Mouse (Mus musculus) cerebellum, adult 9-11 months (tissue): ENCODE data around the gene Gm43064.
"Not testable (repeated sequence)": the region's sequence is repeated elsewhere in the genome, so short reads cannot be mapped to it uniquely, and the experiment has no call there.

ENCODE experiments used
- DNase-seq: peaks from one replicate; pipeline ENCODE4 v3.0.0; 2022

Gene Gm43064

DNA sequence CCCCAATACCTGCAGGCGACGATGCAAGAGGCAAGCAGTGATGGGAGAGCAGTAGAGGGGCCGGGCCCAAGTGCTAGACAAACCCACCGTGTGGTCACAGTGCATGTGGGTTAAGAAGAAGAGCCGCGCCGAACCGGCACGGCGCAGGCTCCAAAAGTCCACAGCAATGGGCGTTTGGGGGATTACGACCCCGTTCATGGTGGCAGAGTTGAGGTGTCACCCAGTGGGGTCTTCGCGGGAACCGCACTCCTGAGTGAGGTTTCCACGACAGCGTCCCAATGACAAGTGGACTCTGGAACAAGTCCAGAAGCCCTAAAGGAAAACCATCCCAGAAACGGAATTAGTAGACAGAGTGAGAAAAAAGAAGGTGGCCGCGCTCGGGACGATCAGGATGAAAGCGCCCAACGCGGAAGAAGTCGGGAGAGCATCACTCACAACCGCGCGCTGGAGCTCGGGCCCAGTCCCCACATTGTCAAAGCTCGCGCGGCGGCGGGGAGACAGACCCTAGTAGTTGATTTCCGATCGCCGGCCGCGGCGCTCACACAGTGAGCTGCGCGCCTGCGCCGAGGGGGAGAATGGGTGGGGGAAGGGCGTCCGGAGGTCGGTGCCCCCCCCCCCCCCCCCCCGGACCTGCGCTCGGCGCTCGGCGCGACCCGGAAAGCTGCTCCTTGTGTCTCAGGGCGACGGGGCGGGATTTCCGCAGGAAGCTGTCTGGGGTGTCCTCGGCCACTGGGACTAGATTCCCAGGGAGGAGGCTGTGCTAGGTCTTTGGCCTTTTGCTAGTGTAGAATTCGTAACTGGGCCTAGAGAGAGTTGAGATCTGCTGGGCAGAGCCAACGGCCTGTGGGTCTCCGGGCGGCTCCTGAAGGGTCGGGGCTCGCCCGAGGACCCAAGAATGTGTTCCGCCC, at the start of gene Gm43064, which contains the start of the genes Dclre1b and Ap4b1:
Gm43064 (plus strand) TSS at position 683 of the 908 bp plus-strand sequence.
Dclre1b (minus strand) TSS at position 554 of the 908 bp plus-strand sequence.
Ap4b1 (plus strand) TSS at position 630 of the 908 bp plus-strand sequence.
- DNase-seq = peak; percentile 88

DNA sequence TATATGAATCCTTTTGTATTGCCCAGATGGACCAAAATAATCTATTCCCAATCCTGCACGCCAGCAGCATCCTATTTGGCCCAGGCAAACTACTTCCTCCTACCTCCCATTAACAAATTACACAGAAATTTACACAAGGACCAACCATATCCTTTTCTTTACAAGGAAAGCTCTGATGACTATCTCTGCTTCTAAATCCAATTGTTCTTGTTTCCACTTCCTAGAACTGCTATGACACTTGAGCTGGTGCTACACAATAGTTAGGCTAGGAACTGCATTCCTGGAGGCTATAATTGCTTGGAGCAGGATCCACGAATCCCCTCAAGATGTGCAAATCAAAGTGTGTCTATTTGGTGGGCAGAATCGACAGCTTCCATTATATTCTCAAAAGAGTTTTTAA, 42.6 kb upstream of the Gm43064 start:
- no peak for DNase-seq

DNA sequence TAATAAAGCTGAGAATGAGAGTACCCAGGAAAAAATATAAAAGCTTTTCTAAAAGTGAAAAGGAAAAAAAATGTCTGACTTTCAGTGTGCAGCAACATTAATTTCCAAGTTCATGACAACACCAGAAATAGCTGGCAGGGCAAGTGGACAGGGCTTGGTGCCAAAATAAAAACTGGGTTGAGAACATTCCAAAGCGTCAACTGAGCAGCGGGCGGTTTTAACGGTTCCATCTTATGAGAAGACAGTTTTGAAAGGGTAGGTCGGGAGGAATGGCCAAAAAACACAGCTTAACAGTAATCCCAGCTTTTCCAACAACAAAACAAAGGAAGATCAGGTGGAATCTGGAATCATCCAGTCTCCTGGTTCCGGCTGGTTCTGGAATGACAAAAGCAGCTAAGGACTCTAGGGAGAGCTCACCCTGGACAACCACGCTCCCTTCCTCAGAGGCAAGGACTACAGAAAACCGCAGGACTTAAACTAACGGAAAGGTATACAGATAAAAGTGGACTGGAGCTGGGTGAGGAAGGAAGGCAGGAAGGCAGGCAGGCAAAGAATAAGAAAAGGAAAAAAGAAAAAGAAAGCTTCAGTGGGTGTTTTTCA, 37.7 kb upstream of the Gm43064 start:
- peak; percentile 88 for DNase-seq

DNA sequence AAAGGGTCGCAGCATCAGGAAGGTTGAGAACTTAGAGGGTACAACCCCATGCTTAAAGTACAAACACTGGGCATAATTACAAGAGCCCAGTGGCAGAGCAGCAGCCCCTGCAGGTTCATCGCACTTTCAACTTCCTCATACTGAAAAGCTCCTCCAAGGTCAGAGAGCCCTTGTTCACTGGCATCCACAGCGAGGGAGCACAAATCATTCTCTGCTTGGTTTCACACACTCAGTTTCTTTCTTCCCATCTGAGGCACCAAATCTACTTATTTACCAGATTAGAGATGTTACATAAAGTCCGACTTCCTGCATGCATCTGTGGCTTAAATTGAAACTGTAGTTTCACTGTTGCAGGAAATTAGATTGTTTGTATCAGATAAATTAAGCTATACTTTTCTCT, 36.5 kb upstream of the Gm43064 start:
- no peak for DNase-seq

DNA sequence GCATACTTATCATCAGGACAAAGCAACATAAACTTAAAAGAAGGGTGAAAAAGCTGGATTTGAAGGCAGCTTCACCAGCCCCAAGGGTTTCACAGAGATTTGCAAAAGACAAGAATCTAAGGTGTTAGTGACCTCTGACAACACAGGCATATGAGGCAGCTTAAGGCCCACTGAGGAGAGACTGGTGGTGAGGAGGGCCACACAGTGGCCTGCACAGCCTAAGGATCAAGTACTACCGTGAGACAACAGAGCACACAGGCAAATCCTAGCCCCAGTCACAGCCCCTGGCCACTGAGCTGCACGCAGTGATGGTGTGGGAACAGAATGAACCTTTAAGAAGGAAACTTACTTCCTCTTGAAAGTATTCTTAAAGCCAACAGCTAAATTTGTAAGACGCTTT, 35.9 kb upstream of the Gm43064 start:
- no peak for DNase-seq

DNA sequence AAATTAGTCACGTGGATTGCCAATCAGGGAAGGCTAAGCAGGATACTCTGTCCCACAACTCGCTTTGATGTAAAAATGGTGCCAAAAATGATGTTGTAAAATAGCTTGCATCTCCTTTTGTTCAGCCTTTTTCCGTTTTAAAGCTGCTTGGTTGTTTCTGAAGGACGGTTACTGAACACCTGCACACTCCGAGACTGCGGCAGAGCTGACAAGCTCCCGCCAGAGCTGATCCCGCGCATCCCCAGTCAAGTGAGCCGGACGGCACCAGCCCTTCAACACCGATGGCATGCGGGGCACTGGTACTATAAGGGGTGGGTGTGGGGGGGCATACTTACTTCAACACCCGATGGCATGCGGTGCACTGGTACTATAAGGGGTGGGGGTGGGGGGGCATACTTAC, 35.4 kb upstream of the Gm43064 start:
- DNase-seq = no peak

DNA sequence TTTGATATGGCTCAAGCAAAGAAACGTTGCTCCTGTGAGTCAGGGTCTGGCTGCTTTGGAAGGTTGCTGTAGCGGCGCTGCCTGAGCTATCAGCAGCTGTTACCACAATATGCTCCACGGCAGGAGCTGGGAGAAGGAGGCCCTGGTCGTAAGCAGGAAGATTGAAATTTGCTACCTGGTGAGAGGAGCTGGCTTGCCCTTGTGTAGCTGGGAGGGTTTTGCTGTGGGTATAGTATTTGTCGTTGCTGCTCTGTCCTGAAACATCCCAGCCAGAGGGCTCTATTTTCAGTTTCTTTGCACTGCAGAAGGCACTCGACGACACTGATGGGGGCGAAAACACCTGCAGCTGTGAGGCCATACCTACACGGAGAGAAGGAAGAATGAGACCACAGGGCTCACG, 31.4 kb upstream of the Gm43064 start:
- DNase-seq = peak; percentile 86

DNA sequence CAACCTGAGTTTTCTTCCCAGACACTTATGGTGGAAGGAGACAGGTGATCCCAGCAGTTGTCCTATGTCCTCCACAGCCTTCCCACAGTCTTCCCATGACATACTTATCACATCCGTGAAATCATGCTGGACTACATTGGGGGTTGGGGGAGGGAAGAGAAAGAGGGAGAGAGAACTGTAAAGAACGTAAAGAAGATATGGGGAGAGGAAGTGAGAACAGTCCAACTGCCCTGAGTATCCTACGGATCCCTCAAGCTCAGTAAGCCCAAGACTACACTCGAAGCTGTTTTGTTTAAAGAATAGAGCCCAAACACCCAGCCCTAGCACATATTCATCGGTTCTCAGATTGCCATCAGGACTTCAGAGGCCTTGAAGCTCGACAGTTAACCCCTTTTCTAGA, 30.7 kb upstream of the Gm43064 start:
- DNase-seq = no peak

DNA sequence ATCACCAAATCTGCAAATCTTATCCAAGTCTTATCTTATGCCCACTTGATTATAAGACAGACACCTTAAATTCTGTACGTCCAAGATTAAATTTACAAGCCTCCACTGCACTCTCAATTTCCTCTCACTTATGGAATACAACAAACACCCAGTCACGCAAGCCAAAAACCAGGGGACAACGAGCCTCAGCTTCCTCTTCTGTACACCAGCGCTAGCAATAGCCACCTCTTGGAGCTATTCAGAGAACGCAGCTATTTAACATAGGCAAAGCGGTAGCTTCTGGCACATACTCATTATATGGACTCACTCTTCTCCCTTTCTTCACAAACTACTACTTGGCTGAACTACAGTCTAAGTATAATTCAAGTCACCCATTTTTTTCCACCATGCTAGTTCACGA, 30.2 kb upstream of the Gm43064 start:
- DNase-seq = no peak

DNA sequence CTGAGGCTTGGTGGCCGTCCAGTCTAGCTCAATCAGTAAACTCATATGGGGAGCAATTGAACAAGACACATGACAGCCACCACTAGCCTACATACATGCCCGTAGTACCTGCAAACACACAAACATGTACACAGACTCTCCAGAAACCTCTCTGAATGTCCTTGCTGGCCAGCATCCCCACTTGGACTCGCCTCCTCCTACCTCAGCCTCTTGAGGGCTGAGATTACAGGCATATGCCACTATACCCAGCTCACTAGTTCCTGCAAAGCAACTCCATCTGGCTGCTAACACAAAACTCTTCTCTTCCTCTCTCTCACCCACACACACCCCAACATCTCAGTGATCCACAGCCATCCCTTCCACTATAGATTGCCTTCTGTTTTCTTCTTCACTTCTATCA, 29.1 kb upstream of the Gm43064 start:
- DNase-seq = peak; percentile 59

DNA sequence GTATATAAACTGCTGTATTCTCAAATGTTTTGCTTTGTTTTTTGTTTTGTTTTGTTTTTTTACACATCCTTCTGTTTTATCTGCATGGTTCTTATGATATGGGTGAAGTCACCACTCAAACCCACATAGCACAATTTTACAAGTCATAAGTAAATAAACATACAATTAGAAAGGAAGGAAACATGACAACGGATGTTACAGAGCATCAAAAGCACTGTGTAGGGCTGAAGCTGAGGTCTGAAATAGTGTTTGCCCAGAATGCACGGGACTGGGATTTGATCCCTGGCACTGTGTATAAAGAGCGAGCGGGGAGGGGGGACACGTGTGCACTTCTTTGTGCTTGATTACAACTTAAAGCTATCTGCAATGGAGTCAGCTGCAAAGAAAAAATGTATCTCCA, 28.6 kb upstream of the Gm43064 start:
- DNase-seq = no peak

DNA sequence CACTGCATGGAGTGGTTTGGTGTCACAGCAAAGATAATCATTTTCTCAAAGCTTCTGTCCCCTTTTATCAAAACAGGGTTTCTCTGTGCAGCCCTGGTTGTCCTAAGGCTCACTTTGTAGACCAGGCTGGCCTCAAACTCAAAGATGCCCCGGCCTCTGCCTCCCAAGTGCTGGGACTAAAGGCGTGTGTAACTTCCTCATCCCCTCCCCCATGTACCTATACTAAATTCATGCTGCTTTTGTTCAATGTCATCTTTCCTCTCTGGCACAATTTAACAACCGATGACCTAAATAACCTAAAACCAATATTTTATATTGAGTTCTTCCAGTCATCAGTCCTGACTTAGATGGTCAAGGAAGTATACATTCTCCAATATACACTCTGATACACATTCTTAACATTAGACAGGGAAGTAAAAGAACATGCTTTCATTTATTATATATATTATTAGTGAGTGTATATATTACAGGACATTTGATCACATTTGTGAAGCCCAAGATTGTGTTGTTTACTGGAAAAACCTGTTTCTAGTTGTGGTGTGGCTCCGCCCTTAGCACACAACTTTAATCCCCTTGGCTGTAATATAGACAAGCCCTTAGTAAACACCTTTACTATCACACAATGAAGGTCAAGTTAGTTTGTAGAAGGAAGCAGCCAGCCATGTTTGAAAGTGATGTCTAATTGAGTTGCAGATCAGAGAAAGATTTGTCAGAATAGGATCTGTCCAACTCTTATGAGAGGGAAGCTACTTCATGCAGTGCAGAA, 26.3 kb upstream of the Gm43064 start:
- no peak for DNase-seq

DNA sequence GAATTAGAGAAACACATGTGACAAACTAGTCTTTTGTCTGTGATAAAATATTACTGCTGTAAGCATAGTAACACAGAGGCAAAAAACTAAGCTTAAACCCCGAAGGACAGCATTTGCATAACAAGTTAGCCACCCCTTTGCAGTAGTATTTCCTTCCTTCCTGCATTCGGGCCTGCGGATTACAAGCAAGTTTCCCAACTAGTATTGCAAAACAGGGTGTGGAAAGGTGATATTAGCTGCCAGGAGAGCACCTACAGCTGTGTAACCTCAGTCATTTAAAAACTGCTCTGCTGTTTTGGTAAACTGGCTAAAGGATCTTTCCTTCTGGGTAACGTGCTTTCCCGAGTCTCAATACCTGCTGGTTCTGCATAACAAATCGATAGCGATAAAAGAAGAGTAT, 22.1 kb upstream of the Gm43064 start:
- no peak for DNase-seq

DNA sequence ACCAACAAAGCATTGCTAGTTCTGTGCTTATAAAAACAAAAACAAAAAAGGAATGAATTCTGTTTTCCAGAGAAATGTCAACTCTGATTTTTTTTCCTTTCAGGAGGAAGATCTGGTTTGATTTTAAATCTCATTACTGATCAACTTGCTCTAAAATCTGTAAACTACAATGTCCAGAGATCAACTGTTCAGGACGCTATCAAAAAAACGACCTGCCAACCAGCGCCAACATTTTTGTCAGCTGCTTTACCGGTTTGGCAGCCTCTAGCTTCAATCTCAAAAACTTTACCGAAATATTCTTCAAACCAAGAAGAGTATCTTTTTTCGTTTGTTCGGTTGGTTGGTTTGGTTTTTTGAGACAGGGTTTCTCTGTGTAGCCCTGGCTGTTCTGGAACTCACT, 20.3 kb upstream of the Gm43064 start:
- DNase-seq = no peak

DNA sequence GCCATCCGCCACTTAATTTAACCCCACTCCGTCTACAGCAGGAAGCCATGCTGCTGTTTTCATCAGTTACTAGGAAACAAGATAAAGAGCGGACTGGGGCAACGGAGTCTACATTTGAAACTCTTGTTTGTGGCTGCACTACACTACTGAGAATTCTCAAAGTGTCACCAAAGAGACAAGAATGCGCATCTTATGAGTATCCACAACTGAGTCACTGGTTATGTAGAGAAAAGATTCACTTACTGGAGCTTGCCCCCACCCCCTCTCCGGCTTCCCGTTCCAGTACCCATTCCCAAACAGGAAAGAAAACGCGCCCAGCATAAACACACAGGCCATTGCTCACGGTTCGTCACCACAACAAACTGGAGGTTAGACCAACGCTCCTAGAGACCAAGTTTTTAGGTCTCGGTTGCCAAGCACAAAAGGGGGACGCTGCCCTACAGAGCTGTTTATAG, 19.5 kb upstream of the Gm43064 start:
- DNase-seq = peak; percentile 45

DNA sequence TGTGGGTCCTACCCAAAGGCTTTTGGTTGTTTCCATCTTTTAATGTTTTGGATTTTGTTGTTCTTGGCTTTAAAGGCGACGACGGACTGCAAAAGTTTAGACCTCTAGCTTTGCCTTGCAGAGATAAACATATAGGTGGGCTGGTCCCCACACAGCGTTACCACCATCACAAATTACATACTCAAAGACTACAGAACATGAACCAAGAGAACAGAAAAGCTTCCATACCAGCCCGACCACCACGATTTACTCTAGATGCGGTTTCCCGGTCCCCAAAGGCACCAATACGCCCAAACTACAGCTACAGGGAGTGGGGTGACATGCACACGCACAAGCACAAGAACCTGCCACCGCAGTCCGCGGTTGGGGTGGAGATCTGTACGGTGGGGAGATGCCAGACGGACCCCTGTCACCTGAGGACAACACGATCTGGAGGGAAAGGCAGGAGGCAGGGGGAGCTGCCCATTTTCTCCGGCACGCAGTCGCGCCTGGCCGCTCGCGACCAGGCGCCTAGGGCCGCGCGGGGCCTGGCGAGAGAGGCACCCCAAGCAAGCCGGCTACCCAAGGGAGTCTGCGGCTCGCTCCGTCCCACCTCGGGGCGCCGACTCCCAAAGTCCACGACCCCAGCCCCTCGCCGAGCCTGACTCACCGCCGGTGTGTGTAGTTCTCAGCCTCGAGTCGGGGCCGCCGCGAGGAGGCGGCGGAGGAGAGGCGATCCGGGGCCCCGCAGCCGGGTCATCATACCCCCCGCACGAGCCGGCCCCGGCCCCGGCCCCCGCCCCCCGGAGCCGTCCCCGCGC, 18.8 kb upstream of the Gm43064 start:
- peak; percentile 56 for DNase-seq

DNA sequence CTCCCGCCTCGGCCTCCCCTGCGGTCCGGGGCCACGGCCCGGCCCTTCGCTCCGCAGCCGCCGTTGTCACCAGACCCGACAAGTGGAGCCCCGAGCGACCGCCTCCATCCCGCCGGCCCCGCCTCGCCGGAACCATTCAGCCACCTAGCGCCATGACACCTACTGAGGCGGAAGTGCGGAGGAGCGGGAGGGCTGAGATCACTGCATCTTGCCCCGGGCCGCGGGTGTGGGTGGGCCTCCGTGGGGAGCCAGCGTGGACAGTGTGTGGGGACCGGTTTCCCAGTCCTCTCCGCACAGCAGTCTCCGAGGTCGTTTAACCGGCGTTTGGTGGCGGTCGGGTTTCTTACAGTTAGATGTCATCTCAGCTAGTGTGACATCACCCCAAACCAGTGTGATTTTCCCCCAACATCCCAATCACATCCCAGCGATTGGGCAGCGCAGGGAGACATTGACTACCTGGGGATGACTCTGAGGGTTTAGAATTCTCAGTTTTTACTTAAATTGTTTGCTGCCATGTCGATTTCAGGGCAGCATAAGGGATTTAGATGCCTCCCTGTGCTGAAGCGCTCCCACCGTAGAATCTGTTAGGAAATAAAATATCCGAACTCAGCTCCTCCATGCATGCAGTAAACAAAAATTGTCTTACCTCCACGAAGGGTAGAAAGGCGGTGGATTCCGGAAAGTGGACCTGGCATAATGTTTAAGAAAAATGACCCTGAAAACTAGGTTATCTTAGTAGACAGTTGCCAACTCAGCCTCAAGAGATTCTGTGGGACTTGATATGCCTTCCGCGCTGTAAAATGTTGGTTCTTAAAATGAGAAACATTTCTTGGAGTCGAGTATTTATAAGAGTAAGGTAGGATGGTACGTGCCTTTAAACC, 17.9 kb upstream of the Gm43064 start, which contains the start of gene Hipk1:
Hipk1 (minus strand) TSS at position 334 of the 881 bp plus-strand sequence.
- peak; percentile 96 for DNase-seq

DNA sequence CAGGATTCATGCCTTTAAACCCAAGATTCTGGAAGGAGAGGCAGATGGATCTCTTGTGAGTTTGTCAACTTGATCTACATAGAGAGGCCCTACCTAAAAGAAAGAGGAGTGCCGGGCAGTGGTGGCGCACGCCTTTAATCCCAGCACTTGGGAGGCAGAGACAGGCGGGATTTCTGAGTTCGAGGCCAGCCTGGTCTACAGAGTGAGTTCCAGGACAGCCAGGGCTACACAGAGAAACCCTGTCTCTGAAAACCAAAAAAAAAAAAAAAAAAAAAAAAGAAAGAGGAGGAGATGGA, 17.3 kb upstream of the Gm43064 start:
- DNase-seq = not testable (repeated sequence)

DNA sequence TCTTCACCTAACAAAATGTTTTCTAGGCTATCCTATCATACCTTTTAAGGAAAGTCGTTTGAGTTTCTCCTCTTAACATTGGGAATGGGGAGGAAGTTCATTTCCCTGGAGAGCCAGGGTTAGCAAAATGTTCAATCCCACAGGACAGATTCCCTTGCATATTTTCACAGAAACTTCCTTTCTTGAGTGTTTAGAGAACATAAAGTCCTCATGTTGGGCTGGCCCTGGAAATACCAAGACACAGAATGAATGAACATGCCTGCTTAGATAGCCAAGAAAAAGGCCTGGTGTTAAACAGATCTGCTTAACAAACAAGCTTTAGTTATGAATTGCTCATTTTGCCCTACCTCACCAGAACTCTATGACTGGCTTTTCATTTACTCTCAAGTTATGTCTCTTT, 16.8 kb upstream of the Gm43064 start:
- DNase-seq = no peak

DNA sequence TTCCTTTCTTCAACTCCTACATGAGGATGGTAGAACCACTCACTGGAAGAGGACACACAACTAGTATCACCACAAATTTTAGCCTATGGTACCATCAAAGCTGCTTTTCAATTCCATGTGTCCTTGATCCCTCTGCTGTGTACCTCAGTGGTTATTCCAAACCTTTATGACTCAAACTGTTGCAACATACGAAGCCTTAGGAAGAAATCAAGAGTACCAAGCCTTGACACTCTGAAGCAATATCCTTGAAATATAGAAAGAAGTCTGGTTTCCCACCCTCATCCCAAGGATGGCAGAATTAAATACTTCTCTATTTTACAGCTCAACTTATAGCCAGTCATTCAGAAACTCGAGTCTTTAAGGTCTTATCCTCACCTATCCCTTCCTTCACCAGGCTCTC, 13.0 kb upstream of the Gm43064 start:
- no peak for DNase-seq

DNA sequence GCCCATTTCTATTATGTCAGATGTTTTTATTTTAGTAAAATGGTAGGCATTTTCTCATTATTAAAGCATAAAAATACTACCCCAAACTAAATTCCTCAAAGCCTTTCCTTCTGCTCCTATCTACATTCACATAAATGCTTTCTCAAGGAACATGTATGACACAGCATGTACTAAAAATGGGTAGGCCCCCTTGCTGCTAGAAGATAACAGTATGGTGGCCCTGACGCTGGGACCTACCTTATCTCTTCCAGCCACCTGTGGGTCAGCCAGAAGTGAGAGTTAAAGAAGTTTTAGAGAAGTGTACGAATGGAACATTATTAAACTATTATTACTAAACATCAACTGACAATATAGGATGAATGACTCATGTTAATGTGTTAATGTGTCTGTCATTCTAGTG, 9.9 kb upstream of the Gm43064 start:
- no peak for DNase-seq
